Mouse (Mus musculus) c-Kit-positive CD71-negative TER-119-negative erythroid progenitor cells, embryonic 14.5 days (primary cell): Measurements from ENCODE around the gene Psmb5.
A peak's percentile ranks its signal among the peaks of the same experiment; 100 is the strongest.
"Not testable (repeated sequence)": the region's sequence is repeated elsewhere in the genome, so short reads cannot be mapped to it uniquely, and the experiment has no call there.

Source experiments
- DNase-seq: peaks from one replicate; pipeline ENCODE4 v3.0.0-alpha.2; 2013; ENCODE audit warnings: low read depth

The Psmb5 gene

GRCm38 (mm10) chr14:54630583-54631239 is 12.9 kb upstream of the Psmb5 start:
- no peak for DNase-seq

DNA sequence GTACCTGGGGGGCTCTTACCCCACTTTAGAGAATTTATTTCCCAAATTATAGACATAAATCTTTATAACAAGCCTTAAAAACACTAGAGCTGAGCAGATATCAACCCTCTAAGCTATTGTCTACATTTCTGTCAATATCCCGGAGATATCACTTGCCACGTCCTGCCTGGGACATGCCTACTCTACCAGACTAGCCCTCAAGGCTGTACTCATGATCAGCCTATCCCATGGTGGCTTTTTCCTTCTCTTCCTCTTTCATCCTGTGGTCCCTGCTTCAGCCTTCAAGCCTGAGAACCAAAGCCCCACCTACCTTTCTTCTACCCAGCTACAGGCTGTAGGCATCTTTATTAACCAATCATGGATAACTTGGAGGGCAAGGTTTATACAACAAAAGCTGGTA is 12.0 kb upstream of the Psmb5 start:
- DNase-seq, result no peak

DNA sequence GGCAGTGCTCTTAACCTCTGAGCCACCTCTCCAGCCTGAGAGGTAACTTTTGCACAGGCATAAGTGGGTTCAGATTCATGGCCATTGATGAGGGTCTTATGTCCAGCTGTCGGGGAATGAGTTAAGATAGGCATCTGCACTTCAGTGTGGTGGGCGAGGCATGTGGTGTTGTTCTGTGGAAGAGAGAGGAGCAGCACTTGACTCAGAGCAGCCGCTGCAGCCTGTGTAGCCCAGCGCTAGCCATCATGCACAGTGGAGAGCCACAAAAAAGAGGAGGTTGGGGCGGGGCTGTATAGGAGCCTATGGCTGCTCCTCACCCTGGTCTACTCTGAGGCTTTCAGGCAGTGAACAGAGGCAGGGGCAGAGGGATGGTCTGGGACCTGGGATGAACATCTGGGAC is 10.3 kb upstream of the Psmb5 start:
- no peak for DNase-seq

DNA sequence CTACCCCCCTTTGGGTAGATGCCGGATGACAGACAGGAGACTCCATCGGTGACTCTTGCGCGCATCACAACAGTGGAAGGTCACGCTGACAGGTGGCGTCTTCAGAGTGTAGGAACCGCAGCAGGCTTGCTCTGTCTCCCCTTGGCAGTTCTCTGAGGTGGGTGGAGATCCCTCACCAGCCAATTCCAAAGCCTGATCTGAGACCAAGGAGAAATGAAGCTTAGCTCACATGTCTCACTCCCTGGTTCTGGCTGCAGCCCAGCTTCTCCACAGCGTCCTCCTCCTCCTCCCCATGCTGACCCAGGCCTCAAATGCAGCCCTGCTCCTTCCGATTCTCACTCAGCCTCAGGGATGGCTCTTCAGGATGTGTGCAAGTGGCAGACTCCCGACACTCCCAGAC is 7.2 kb upstream of the Psmb5 start:
- DNase-seq, result no peak

- DNase-seq, result no peak
Measured at GRCm38 (mm10) chr14:54623334-54623733, 5.5 kb upstream of the Psmb5 start.

DNA sequence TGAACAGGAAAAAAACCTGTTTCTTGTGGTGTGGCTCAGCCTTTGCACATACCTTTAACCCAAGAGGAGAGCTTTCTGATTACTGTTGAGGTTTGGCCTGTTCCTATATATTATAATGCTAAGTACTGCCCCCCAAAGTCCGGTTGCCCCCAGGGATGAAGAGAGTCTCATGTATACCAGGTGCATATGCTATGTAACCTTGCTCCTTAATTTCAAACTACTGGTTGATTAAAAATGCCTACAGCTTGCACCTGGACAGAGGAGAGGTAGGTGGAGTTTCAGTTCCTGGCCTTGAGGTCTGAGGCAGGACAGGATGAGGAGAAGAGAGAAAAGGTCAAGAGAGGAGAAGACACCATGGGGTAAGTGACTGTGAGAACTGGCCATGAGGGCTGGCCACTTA is 3.3 kb upstream of the Psmb5 start, which contains the start of gene Psmb11:
Psmb11 (plus strand) TSS at position 301 of the 400 bp plus-strand sequence.
- no peak for DNase-seq

DNA sequence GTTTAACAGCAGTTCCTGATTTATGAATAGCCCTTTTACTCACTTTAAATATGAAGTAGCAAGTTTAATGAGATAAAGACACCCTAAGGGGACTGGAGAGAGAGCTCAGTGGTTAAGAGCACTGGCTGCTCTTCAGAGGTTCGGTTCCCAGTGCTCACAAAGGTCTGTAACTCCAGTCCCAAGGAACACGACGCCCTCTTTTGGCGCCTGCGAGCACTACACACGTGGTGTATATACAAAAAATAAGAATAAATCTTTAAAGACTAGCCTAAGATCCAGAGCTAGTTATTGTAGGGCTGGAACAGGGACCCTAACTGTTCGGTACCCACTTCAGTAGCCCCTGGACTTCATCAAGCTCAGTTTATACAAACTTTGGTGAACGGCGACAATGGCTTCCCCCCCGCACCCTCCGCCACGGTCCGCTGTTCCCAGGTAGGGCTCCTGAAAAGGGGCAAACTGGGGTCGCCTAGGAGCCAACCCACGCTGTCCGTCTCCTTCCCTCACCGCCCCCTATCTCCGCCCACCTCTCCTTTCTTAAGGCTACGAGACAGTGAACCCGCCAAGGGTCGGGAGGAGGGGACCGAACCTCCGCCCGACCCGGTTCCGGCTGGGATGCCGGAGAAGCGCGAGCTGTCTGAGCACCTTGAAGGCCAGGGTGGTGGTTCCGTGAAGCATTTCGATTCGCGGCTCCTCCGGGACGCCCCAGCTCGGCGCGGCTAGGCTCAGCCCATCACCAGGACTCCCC is 498 bp downstream of the Psmb5 start:
- DNase-seq, result no peak

- no peak for DNase-seq
Measured at GRCm38 (mm10) chr14:54616226-54616825, 1.5 kb downstream of the Psmb5 start.

DNA sequence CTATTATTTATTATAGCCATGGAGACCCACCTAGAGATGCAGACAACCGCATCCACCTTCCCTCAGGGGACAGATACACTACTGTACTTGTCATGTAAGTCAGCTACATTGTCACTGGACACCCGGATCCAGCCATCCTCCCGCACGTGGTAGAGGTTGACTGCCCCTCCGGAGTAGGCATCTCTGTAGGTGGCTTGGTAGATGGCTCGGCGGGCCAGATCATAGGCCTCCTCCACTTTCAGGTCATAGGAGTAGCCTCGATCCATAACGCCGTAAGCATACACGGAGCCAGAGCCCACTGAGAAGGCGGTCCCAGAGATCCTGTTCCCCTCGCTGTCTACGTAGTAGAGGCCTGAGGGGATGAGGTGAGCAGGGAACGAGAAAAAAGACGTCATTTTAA is 3.7 kb downstream of the Psmb5 start:
- DNase-seq, result not testable (repeated sequence)

DNA sequence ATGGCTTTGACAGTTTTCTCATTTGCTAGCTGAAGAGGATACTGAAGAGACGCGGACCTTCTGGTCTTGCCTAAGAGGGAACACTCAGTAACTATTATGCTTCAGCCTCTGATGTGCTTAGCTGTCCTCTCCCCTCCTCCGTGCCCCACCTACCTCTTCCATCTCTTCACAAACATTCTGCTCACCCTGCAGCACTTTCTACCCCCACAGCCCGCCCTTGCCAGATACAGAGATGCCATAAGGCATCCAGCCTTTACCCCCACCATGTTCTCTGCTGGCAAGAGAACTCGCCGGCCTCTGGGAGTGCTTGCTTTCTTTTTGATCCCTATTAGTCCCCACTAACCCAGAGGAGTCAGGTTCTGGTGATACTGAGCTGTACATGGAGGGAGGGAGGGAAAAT is 7.2 kb downstream of the Psmb5 start:
- no peak for DNase-seq

DNA sequence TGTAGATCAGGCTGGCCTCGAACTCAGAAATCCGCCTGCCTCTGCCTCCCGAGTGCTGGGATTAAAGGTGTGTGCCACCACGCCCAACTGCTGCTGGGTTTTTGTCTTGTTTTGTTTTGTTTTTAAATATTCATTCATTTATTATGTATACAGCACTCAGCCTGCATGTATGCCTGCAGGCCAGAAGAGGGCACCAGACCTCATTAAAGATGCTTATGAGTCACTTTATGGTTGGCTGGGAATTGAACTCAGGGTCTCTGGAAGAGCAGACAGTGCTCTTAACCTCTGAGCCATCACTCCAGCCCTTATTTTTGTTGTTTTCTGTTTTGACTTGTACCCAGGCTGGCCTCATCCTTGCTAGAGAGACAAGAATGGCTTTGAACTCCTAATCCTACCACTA is 7.9 kb downstream of the Psmb5 start:
- no peak for DNase-seq

DNA sequence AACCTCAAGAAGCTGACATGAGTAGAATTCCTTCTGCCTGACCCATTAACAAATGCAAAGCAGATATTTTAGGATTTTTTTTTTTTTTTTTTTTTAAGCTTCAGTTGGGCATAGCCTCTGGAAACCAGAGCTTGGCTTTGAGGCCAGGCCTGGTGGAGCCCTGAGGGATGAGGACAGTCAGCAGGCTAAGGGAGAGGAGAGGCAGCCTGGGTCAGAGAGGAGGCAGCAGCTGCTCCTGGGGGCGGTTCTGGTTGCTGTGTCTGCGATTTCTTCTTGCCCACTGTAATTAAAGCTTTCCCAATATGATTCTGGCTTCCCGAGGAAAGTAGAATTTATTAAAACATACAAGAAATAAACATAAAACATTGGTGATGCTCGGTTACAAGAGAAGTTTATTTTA is 8.6 kb downstream of the Psmb5 start:
- DNase-seq, result no peak

DNA sequence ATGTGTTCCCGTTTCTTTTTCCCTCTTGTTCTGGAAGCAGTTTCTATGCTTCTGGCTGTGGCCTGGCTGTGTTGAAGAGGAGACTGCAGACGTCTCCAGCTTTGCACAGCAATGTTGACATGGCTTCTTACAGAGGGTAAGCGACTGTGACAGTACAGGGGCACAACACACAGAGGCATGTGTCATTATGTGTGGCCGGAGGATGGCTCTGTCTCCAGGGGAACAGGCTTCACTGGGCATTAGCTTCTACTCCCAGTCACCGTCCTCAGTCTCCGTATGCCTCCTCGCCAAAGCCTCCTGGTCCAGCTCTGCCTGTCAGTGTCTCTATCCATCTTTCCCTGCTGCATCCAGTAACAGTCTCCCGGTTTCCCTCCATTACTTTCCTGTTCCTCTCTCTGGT is 10.6 kb downstream of the Psmb5 start:
- no peak for DNase-seq

DNA sequence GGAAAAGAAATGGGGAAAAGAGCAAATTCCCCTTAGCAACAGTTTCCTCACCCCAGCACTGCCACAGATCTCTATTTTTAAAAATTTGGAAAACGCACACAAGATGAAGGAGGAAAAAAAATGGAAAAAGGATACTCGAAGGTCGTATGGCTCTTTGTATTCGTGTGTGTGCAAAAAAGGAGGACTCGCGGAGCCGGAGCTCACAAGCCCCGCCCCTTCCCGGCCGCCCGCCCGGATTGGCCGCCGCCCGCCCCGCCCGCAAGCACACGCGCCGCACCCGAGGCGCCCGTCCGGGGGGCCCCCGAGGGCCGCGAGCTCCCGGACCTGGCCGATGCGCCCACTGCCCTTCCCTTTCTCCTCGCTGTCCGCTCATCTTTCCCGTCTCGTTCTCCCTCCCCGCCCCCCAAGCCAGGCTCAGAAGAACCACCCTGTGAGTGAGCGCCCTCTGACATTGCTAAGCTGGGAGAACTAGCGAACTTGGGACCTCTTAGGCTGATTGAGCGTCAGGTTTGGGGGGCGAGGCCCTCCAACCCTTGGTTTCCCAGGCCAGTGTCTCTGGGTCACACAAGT is 12.0 kb downstream of the Psmb5 start, which contains the start of gene 4931414P19Rik:
4931414P19Rik (minus strand) TSS at position 242 of the 570 bp plus-strand sequence.
- DNase-seq, result peak; percentile 42

DNA sequence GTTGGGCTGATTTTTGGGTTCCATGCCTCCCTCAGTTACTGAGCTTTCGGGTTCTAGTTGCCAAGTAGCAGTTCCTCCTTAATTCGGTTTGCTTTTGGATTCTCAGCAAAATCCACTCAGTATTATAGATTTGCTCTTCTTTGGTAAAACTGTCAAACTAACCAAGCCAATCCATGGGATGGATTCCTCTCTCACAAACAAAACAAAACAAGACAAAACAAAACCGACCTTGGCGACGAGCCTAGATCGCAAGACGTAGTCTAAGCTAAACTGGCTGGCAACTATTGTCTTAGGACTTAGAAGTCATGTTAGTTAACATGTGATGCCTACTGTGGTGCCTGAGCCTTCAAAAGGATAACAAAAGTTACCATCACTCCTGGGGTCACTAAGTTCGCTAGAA is 14.1 kb downstream of the Psmb5 start:
- no peak for DNase-seq

DNA sequence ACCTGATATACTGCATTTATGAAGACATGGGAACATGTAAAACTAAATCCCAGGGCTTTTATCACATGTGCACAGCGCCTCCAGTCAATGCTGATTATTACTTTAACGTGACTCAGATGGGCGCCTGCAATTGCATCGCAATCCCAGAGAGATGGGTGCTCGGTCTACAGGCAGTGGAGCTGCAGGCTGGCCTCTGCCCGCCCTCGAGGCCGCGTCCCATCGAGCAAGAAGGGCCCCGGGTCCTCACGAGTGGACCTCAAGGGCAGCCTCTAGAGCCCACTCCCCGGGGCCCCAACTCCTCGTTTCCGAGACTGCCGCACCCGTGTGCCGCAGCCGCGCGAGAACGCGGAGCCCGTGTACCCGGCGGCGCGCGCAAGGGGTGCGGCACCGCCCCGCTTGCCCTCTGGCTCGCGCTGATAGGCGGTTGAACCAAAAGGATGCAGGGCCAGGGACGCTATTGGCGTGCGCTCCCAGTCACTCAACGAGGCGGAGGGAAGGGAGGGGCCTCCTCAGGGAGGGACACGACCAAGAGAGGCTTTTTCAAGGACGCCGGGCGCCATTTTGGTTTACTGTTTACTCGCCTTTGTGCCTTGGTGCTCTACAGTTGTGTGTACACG is 14.7 kb downstream of the Psmb5 start:
- DNase-seq, result peak; percentile 91

GRCm38 (mm10) chr14:54602613-54603012 is 15.2 kb downstream of the Psmb5 start:
- DNase-seq, result no peak

DNA sequence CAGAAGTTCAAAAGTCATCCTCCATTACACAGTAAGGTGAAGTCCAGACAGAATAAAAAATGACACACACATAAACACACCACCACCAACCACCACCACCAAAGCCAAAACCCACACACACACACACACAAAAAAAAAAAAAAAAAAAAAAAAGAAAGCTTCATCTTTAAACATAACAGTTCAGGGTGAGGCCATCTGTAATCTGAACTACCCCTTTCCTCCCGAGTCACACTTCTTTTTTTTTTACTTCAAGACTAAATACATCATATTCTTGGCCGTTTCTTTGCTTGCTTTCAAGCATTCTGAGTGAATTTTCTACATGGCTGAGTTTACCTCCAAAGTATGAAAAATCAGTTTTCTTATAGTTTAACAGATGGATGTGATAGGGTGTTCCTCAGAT is 16.2 kb downstream of the Psmb5 start:
- no peak for DNase-seq

- no peak for DNase-seq
Measured at GRCm38 (mm10) chr14:54597084-54597483, 20.7 kb downstream of the Psmb5 start.

DNA sequence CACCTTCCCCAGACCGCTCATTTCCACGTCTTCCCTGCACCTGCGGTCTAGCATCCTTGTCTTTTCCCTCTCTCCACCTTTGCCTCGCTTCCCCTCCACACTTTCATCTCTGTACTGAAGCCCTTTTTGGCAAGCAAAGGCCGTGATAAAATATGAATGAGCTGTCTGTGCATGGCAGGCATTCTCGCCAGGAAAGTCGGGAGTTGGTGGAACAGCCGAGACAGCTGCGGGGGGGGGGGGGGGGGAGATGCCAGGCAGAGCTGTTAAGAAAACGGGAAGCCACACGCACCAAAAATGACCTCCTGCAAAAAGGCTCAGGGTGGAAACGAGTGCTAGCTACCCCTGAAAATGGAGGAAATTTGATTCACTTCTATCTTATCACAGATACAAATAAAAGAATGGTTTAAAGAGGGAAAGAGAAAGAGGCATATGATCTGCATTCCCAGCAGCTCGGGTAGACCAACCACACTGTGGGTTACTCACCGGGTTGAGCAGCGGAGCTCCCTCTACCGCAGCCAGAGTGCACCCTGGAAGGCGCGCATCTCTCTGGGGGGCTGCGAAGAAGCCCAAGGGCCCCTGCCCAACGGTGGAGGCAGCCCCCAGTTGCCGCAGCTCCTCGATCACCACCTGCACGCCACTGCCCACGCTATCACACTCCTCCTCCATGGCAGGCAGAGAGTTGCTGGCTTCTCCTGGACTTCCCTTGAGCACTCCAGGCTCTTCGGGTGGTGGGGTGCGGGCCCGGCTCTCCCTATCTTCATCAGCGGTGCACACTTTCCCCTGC is 23.0 kb downstream of the Psmb5 start:
- DNase-seq, result no peak

- no peak for DNase-seq
Measured at GRCm38 (mm10) chr14:54594055-54594454, 23.8 kb downstream of the Psmb5 start.
